Mouse (Mus musculus) myocyte (in vitro differentiated cells): ENCODE data around the gene Psenen. TPM values are rescaled to one million over a fixed set of nuclear protein-coding genes. Genes with fewer than 3 reads are reported as not detected.

Source experiments
- H3K27me3 ChIP-seq: one replicate; pipeline ENCODE4 v1.6.1; 2011; ENCODE audit not compliant: control insufficient read depth, insufficient read depth, insufficient read length
- H3K36me3 ChIP-seq: one replicate; pipeline ENCODE4 v1.6.1; 2011; ENCODE audit not compliant: control insufficient read depth, insufficient read depth
- H3K4me2 ChIP-seq: one replicate; pipeline ENCODE4 v1.6.1; 2011; ENCODE audit warnings: low read depth, control low read depth
- H3K4me3 ChIP-seq: one replicate; pipeline ENCODE4 v1.5.1; 2011; ENCODE audit warnings: mild to moderate bottlenecking, control low read depth, moderate library complexity
- H3K79me2 ChIP-seq: one replicate; pipeline ENCODE4 v1.6.1; 2011; ENCODE audit not compliant: control insufficient read depth, insufficient read depth
- H3ac ChIP-seq: one replicate; pipeline ENCODE4 v1.6.1; 2011; ENCODE audit not compliant: control insufficient read depth, insufficient read length
- CEBPB ChIP-seq: IDR thresholded peaks from 2 replicates; pipeline ENCODE4 v1.6.1; 2011; ENCODE audit warnings: mild to moderate bottlenecking, moderate library complexity; ENCODE audit not compliant: poor library complexity, insufficient read depth, severe bottlenecking
- E2F4 ChIP-seq: IDR thresholded peaks from one replicate; pipeline ENCODE4 v1.6.1; 2011; ENCODE audit warnings: mild to moderate bottlenecking, control low read depth, moderate library complexity; ENCODE audit not compliant: insufficient read depth
- MAX ChIP-seq: IDR thresholded peaks from one replicate; pipeline ENCODE4 v1.6.1; 2011; ENCODE audit warnings: low read depth, mild to moderate bottlenecking, control low read depth
- MYOD1 ChIP-seq, 3 experiments: IDR thresholded peaks; one replicate each; pipeline ENCODE4 v1.6.1; 2011; ENCODE audit warnings: control low read depth in 2 of 3, low read depth in 2 of 3, mild to moderate bottlenecking in 2 of 3, moderate library complexity in 1 of 3; ENCODE audit not compliant: insufficient read length in 2 of 3, control insufficient read depth in 1 of 3
- MYOG ChIP-seq, 3 experiments: IDR thresholded peaks; one replicate each; pipeline ENCODE4 v1.6.1; 2011; ENCODE audit warnings: control low read depth in 2 of 3, low read depth in 2 of 3, mild to moderate bottlenecking in 2 of 3; ENCODE audit not compliant: insufficient read length in 2 of 3, control insufficient read depth in 1 of 3, insufficient read depth in 1 of 3
- POLR2A ChIP-seq: IDR thresholded peaks from one replicate; pipeline ENCODE4 v1.6.1; 2011; ENCODE audit warnings: low read depth, mild to moderate bottlenecking, control low read depth, moderate library complexity; ENCODE audit not compliant: insufficient read length
- POLR2AphosphoS2 ChIP-seq: IDR thresholded peaks from one replicate; pipeline ENCODE4 v1.6.1; 2011; ENCODE audit warnings: low read depth, control low read depth; ENCODE audit not compliant: insufficient read length
- REST ChIP-seq: IDR thresholded peaks from one replicate; pipeline ENCODE4 v1.6.1; 2011; ENCODE audit warnings: mild to moderate bottlenecking, control low read depth, moderate library complexity; ENCODE audit not compliant: insufficient read depth, insufficient read length
- SRF ChIP-seq: IDR thresholded peaks from one replicate; pipeline ENCODE4 v1.6.1; 2011; ENCODE audit warnings: low read depth; ENCODE audit not compliant: control insufficient read depth, insufficient read length
- TCF12 ChIP-seq: IDR thresholded peaks from one replicate; pipeline ENCODE4 v1.6.1; 2011; ENCODE audit warnings: mild to moderate bottlenecking, control low read depth; ENCODE audit not compliant: poor library complexity, insufficient read depth, severe bottlenecking
- TCF3 ChIP-seq: IDR thresholded peaks from one replicate; pipeline ENCODE4 v1.6.1; 2011; ENCODE audit warnings: low read depth, control low read depth; ENCODE audit not compliant: insufficient read length
- USF1 ChIP-seq: IDR thresholded peaks from one replicate; pipeline ENCODE4 v1.6.1; 2011; ENCODE audit warnings: low read depth, mild to moderate bottlenecking, control low read depth, moderate library complexity
- polyA plus RNA-seq: library from polyadenylated mRNA; unstranded; fragments of >200 nt; fragmentation: generic; extraction: Trizol; gene quantifications from one replicate; pipeline ENCODE4 v1.2.1, GENCODE M21; 2012; ENCODE audit warnings: missing spikeins

The Psenen gene
- polyA plus RNA-seq, 1 experiment: 169 TPM

DNA sequence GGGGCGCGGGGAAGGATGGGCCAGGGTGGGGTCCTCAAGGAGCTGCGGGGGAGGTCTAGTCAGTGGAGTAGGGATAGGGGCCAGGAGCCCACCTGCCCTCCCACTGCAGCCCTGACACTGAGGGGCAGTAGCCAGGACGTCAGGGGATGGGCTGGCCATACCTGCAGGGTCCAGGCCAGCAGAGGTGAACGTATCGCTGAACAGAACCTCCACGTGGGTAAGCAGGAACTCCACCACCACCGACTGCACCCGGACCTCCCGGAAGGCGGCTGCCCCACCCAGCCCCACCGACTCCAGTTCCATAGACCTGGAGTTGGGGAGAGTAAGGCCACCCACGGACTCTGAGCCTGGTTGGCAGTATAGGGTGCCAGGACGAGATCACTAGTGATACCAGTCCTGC lies 36.4 kb downstream of the Psenen start:
- Histone ChIP-seq H3K36me3 (peaks cover 12% of the 10 kb centered on the region), H3ac (no peak overlapping the region), H3K79me2 (no peaks in the 10 kb centered on the region), H3K27me3 (no peaks in the 10 kb centered on the region), H3K4me3 (no peak overlapping the region), H3K4me2 (no peak overlapping the region)
- no peak for TF ChIP-seq USF1
- TF ChIP-seq E2F4: no peak
- TF ChIP-seq CEBPB: no peak
- TF ChIP-seq POLR2AphosphoS2: no peak
- no peak for TF ChIP-seq REST
- TF ChIP-seq POLR2A: no peak
- no peak for TF ChIP-seq MAX

- peaks cover 12% of the 10 kb centered on the region for H3K36me3 ChIP-seq
Observed at GRCm38 (mm10) chr7:30526399-30526798, 37.0 kb downstream of the Psenen start.

DNA sequence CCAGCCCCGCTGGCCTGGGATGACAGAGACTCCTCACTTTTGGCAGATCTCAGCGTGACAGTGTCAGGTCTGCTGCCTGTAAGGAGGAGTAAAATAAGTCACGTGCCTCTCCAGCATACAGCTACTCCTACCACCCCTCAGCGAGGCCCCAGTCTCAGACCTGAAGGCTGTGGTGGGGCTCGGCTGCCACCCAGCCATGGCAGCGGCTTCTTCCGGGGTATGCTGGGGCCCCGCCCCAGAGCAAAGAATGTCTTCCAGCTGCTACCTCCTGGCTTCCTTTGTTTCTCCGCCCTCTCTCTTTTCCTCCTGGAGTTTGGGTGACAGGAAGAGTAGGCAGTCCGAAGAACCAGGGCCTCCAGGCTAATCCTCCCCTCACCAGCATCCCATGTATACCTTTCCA lies 37.5 kb downstream of the Psenen start:
- Histone ChIP-seq H3K4me3 (no peak overlapping the region), H3K79me2 (no peaks in the 10 kb centered on the region), H3K4me2 (peak overlapping the region; percentile 13), H3K36me3 (peaks cover 10% of the 10 kb centered on the region), H3ac (no peak overlapping the region), H3K27me3 (no peaks in the 10 kb centered on the region)
- TF ChIP-seq CEBPB (no peak), MAX (no peak), USF1 (peak; percentile 3), TCF12 (no peak), POLR2A (no peak), SRF (no peak), POLR2AphosphoS2 (no peak)

More at GRCm38 (mm10) chr7:30526399-30526798, 37.0 kb downstream of the Psenen start:
- no peaks in the 10 kb centered on the region for H3K27me3 ChIP-seq
- no peak overlapping the region for H3ac ChIP-seq
- TF ChIP-seq MYOG (IDR thresholded peaks at IDR 0.05; ENCODE audit: control insufficient read depth in 1 of 3, insufficient read depth in 1 of 3, insufficient read length in 2 of 3, low read depth in 2 of 3) (no peak), SRF (no peak), POLR2AphosphoS2 (no peak), E2F4 (no peak), CEBPB (no peak), USF1 (no peak), MAX (no peak), REST (no peak), MYOD1 (IDR thresholded peaks at IDR 0.05; ENCODE audit: control insufficient read depth in 1 of 3, insufficient read length in 2 of 3, low read depth in 2 of 3) (no peak), TCF3 (no peak), POLR2A (no peak), TCF12 (no peak)
- H3K79me2 ChIP-seq: no peaks in the 10 kb centered on the region
- no peak overlapping the region for H3K4me2 ChIP-seq
- H3K4me3 ChIP-seq: no peak overlapping the region

DNA sequence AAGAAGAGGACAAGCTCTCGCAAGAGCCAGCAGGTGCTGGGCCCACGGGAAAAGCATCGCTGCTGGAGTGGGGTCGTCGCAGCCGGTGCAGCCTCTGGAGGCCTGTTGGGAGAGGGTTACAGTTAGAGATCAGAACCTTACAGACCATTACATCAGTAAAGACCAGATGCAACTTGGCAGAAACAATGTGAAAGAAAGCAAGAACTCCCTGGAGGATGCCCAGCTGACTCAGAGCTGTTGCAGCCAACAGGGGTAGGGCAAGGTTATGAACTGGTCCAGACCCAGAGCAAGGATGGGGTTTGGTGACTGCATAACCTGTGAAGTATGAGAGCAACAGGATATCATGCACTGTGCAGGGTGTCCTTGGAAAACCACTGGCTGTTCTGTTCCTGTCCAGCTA lies 38.9 kb downstream of the Psenen start:
- Histone ChIP-seq H3ac (no peak overlapping the region), H3K36me3 (peaks cover 7% of the 10 kb centered on the region)
- no peak for TF ChIP-seq MYOG (IDR thresholded peaks at IDR 0.05; ENCODE audit: control insufficient read depth in 1 of 3, insufficient read depth in 1 of 3, insufficient read length in 2 of 3, low read depth in 2 of 3)
- TF ChIP-seq CEBPB: peak; percentile 96
- TF ChIP-seq POLR2A: peak; percentile 14

DNA sequence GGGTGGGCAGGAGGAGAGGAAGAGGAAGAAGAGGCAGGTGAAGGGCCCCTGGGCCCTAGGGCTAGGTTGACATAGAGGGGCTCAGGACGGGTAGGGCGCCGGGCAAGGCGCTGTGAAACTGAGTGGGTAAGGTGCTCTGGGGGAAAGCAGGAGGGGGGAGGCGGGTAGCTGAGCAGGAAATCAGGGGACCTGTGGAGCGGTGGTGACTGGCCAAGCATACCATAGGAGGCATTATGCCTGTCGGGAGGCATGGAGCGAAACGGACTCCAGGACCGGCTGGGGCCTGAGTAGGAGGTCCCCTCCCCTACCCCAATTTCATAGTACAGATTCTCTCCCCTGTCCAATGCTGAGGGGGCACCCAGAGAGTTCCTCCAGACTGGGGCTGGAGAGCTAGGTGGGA lies 40.6 kb downstream of the Psenen start:
- Histone ChIP-seq H3K79me2 (no peaks in the 10 kb centered on the region), H3K27me3 (no peaks in the 10 kb centered on the region), H3ac (no peak overlapping the region), H3K4me3 (no peak overlapping the region), H3K36me3 (no peaks in the 10 kb centered on the region), H3K4me2 (peak overlapping the region; percentile 38)
- TF ChIP-seq TCF3 (no peak), TCF12 (no peak), POLR2A (no peak), SRF (no peak), USF1 (no peak), MYOG (IDR thresholded peaks at IDR 0.05; ENCODE audit: control insufficient read depth in 1 of 3, insufficient read depth in 1 of 3, insufficient read length in 2 of 3, low read depth in 2 of 3) (no peak), POLR2AphosphoS2 (no peak), MYOD1 (IDR thresholded peaks at IDR 0.05; ENCODE audit: control insufficient read depth in 1 of 3, insufficient read length in 2 of 3, low read depth in 2 of 3) (no peak), E2F4 (no peak), MAX (no peak), CEBPB (no peak), REST (no peak)

More for the DNA sequence above, 38.9 kb downstream of the Psenen start:
- Histone ChIP-seq H3K4me2 (peak overlapping the region; percentile 15), H3K4me3 (no peak overlapping the region), H3K27me3 (no peaks in the 10 kb centered on the region), H3K79me2 (no peaks in the 10 kb centered on the region)
